Mouse (Mus musculus): Measurements from ENCODE around the gene Tnni3k.

GRCm38 (mm10) chr3:154992678-154993077 lies 62.5 kb downstream of the Tnni3k start:
- TF ChIP-seq POLR2A (IDR thresholded peaks at IDR 0.05; ENCODE audit: low read depth, low read length) (no peak), CTCF (IDR thresholded peaks at IDR 0.05; ENCODE audit: borderline replicate concordance, insufficient read depth, low read length) (no peak)
